Mouse (Mus musculus): ENCODE data around the gene Stpg2.

GRCm38 (mm10) chr3:139614641-139615040 lies 409.1 kb downstream of the Stpg2 start:
- TF ChIP-seq TAL1 (IDR thresholded peaks at IDR 0.05; ENCODE audit: low read length) (no peak), GATA1 (IDR thresholded peaks at IDR 0.05; ENCODE audit: low read length) (no peak)

All from erythroblast, embryonic 14.5 days (primary cell).